Comparison of ENCODE assay signal across 9 mouse cellular contexts in the genomic region with DNA sequence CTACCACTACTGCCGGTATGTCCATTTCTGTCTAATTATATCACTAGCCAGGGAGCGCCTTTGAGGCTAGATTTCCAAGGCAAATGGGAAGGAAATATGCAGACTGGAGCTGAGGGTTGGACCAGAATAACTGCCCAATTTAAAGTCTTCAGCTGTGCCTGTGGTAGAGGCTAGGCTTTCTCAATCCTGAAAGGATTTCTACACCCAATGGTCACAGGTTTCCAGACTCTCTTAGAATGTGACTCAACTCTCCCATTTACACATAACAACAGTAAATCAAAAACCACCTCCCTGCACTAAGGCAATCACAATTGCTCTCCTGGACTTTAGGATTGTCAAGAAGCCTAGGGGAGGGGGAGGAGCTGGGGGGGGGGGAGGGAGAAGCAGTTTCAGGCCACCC. TPM values are rescaled to one million over a fixed set of nuclear protein-coding genes. Genes with fewer than 3 reads are reported as not detected.
DNase-seq lines count a peak whose midpoint lies in the region; ATAC-seq and TF ChIP-seq lines count a peak whose summit lies in the region.
"Had no signal": no experiment of that assay in that cellular context is flagged by ENCODE, and none has a peak within 500 bp of the region (broad histone marks: within the 10 kb centered on the region; RNA-seq: fewer than 3 reads in every experiment).

No protein-coding gene starts in this region.

- H3K4me3 ChIP-seq in heart, adult 2 months: peak overlapping the region; percentile 69
- peak overlapping the region; percentile 61 for H3K4me3 ChIP-seq in forebrain, postnatal 0 days (ENCODE audit: low read depth, low read length)
- peak overlapping the region; percentile 60 for H3K4me3 ChIP-seq in kidney, embryonic 15.5 days (replicated peaks)
- H3K4me3 ChIP-seq in midbrain, embryonic 12.5 days: peak overlapping the region; percentile 54

- H3K27ac ChIP-seq in heart, adult 2 months: peak overlapping the region; percentile 93; the same call in 1 of the 2 replicates
- 0 out of 2 replicates have a peak overlapping the region, but pooled peaks have one; percentile 76 for H3K27ac ChIP-seq in forebrain, postnatal 0 days (ENCODE audit: low read depth, low read length)
- peak overlapping the region; percentile 88; the same call in 1 of the 2 replicates for H3K27ac ChIP-seq in kidney, embryonic 15.5 days
- H3K27ac ChIP-seq in midbrain, embryonic 12.5 days (replicated peaks): no peak overlapping the region; the same call in 1 of the 2 replicates

- no peaks in the 10 kb centered on the region; the same call in 1 of the 2 replicates for H3K79me2 ChIP-seq in heart, adult 2 months (replicated peaks; ENCODE audit: control insufficient read depth, insufficient read depth, low read length)

- no peaks in the 10 kb centered on the region; the same call in 1 of the 2 replicates for H3K36me3 ChIP-seq in heart, adult 2 months (ENCODE audit: control insufficient read depth, insufficient read depth, low read length)
- H3K36me3 ChIP-seq in forebrain, postnatal 0 days (ENCODE audit: insufficient read depth): no peaks in the 10 kb centered on the region
- H3K36me3 ChIP-seq in kidney, embryonic 15.5 days: no peaks in the 10 kb centered on the region
- H3K36me3 ChIP-seq in midbrain, embryonic 12.5 days: no peaks in the 10 kb centered on the region

- DNase-seq in heart, adult 2 months: peak in 1 of 2 experiments; percentile 4
- DNase-seq in heart, postnatal 25 days (ENCODE audit: low spot score): no peak
- no peak for DNase-seq in forebrain, postnatal 0 days
- no peak for DNase-seq in left cerebral cortex, adult 8-10 months (ENCODE audit: low spot score in 2 of 2)
- DNase-seq in left cerebral cortex, postnatal 14 days (ENCODE audit: low spot score in 2 of 2): no peak

- H3K9ac ChIP-seq in heart, adult 2 months (ENCODE audit: low read depth, low read length): peak overlapping the region; percentile 91
- peak overlapping the region; percentile 68 for H3K9ac ChIP-seq in forebrain, postnatal 0 days
- peak overlapping the region; percentile 57 for H3K9ac ChIP-seq in kidney, embryonic 15.5 days
- H3K9ac ChIP-seq in midbrain, embryonic 12.5 days (replicated peaks): no peak overlapping the region

- no peaks in the 10 kb centered on the region for H3K27me3 ChIP-seq in heart, adult 2 months (ENCODE audit: control insufficient read depth, insufficient read depth, low read length)
- no peaks in the 10 kb centered on the region for H3K27me3 ChIP-seq in forebrain, postnatal 0 days (ENCODE audit: insufficient read depth, low read length)
- no peaks in the 10 kb centered on the region for H3K27me3 ChIP-seq in kidney, embryonic 15.5 days
- H3K27me3 ChIP-seq in midbrain, embryonic 12.5 days: no peaks in the 10 kb centered on the region
- H3K27me3 ChIP-seq: CH12.LX had no signal

- TF ChIP-seq POLR2A in heart, adult 2 months (IDR thresholded peaks at IDR 0.05; ENCODE audit: insufficient read depth, low read depth, low read length): no peak

- no peak for ATAC-seq in forebrain, postnatal 0 days
- ATAC-seq in kidney, embryonic 15.5 days (replicated peaks; ENCODE audit: low FRiP score): peak; percentile 35; the same call in 1 of the 2 replicates
- ATAC-seq in midbrain, embryonic 12.5 days (ENCODE audit: low FRiP score, low read depth): 0 out of 2 replicates have a peak, but pooled peaks have one; percentile 1
- ATAC-seq in frontal cortex, adult (ENCODE audit: low TSS enrichment): no peak

- no peak for TF ChIP-seq EP300 in heart, adult 2 months (IDR thresholded peaks at IDR 0.05; ENCODE audit: insufficient read depth, low read depth, low read length)

- intact Hi-C loops in heart, adult 2 months (cut with DNase I): no loop called here
- intact Hi-C loops in heart, postnatal 25 days (cut with DNase I): no loop called here
- intact Hi-C loops in left cerebral cortex, postnatal 14 days (cut with DNase I): loop anchor here (5.0 kb wide), 1 partner anchor 41 kb away; no protein-coding TSS in a partner anchor

- no peaks in the 10 kb centered on the region for H3K9me3 ChIP-seq in forebrain, postnatal 0 days (ENCODE audit: low read length)
- H3K9me3 ChIP-seq in kidney, embryonic 15.5 days (replicated peaks): no peaks in the 10 kb centered on the region
- no peaks in the 10 kb centered on the region for H3K9me3 ChIP-seq in midbrain, embryonic 12.5 days

- H3K4me1 ChIP-seq in heart, adult 2 months (ENCODE audit: control insufficient read depth, insufficient read depth, low read length): peaks cover 1% of the 10 kb centered on the region; the same call in 1 of the 2 replicates
- peaks cover 5% of the 10 kb centered on the region; the same call in 1 of the 2 replicates for H3K4me1 ChIP-seq in forebrain, postnatal 0 days (ENCODE audit: insufficient read depth)
- H3K4me1 ChIP-seq in kidney, embryonic 15.5 days: peaks cover 15% of the 10 kb centered on the region; the same call in 1 of the 2 replicates
- H3K4me1 ChIP-seq in midbrain, embryonic 12.5 days: no peaks in the 10 kb centered on the region

- H3K4me2 ChIP-seq in forebrain, postnatal 0 days (ENCODE audit: low read depth): peak overlapping the region; percentile 84
- H3K4me2 ChIP-seq in kidney, embryonic 15.5 days: peak overlapping the region; percentile 72
- H3K4me2 ChIP-seq in midbrain, embryonic 12.5 days (replicated peaks): peak overlapping the region; percentile 76

- 21% methylated on average over 2 of the region's 2 CpGs for WGBS in heart, adult 2 months
- WGBS in forebrain, postnatal 0 days: 59% methylated on average over 2 of the region's 2 CpGs
- 58% methylated on average over 2 of the region's 2 CpGs for WGBS in kidney, embryonic 15.5 days
- WGBS in midbrain, embryonic 12.5 days: 87% methylated on average over 2 of the region's 2 CpGs

- TF ChIP-seq CTCF in heart, adult 2 months (IDR thresholded peaks at IDR 0.05): no peak
- TF ChIP-seq CTCF in forebrain, postnatal 0 days (IDR thresholded peaks at IDR 0.05; ENCODE audit: low read depth): no peak

RNA-seq across cellular contexts. Expression of a gene that starts 0.6 kb away (rescaled TPM):
- 1 to 10 TPM; 5.0 to 5.9 TPM for total RNA-seq in heart, adult 2 months (2021)
- polyA plus RNA-seq in heart, adult 2 months (2012; rRNA removed): 6.2 and 7.4 TPM in 2 replicates
- 1 to 10 TPM; 6.2 to 7.4 TPM for total RNA-seq in heart, postnatal 25 days (2021)
- 32.3 and 49.0 TPM in 2 replicates for total RNA-seq in forebrain, postnatal 0 days (2014; rRNA removed)
- polyA plus RNA-seq in forebrain, postnatal 0 days (2015; fragmentation: Nextera tagmentation; extraction: Ambion mirVana): 27.4 and 35.6 TPM in 2 replicates
- polyA plus RNA-seq in kidney, embryonic 15.5 days (2015; fragmentation: Nextera tagmentation; extraction: Ambion mirVana): 52.1 and 56.2 TPM in 2 replicates
- polyA plus RNA-seq in midbrain, embryonic 12.5 days (2016; fragmentation: Nextera tagmentation; extraction: Ambion mirVana): 11.4 and 13.1 TPM in 2 replicates
- total RNA-seq in left cerebral cortex, adult 8-10 months (2022): 10 to 100 TPM; 20.5 to 23.0 (median 21.5) TPM
- 10 to 100 TPM; 29.4 to 29.7 TPM for total RNA-seq in left cerebral cortex, postnatal 14 days (2021)
- total RNA-seq: CH12.LX had no signal

Comparison
In these comparisons a context has a peak if more than half of its experiments do, and no peak if none do; other contexts are left out.
1. ATAC-seq: peak in kidney, embryonic 15.5 days (single experiment) and midbrain, embryonic 12.5 days (single experiment); none in forebrain, postnatal 0 days (single experiment) and frontal cortex, adult (single experiment).
2. Peak in every context shown above with its lines, with median percentiles within 50 percentile points of each other: H3K4me3 ChIP-seq and H3K4me2 ChIP-seq.